Mouse (Mus musculus) midbrain, embryonic 11.5 days (tissue): ENCODE results near the gene Sik3. TPM values are rescaled to one million over a fixed set of nuclear protein-coding genes. Genes with fewer than 3 reads are reported as not detected.

ENCODE experiments used
- ATAC-seq: fragments of 200-750 bp; cut with Nextera tagmentation; 2 replicates; pipeline ENCODE4 v1.8.0; 2017; ENCODE audit warnings: moderate TSS enrichment, moderate library complexity; ENCODE audit not compliant: low FRiP score
- DNase-seq: peaks from one replicate; pipeline ENCODE4 v3.0.0; 2015; ENCODE audit warnings: low spot score; ENCODE audit errors: missing footprints
- H3K27ac ChIP-seq: fragments of 300-500 bp; sonication (generic); 2 replicates; pipeline ENCODE4 v1.5.1; 2014; ENCODE audit warnings: low read depth, low read length
- H3K27me3 ChIP-seq: fragments of 300-500 bp; sonication (generic); 2 replicates; pipeline ENCODE4 v1.6.1; 2014; ENCODE audit warnings: mild to moderate bottlenecking, low read length, moderate library complexity, mixed read lengths; ENCODE audit not compliant: control insufficient read depth, insufficient read depth
- H3K36me3 ChIP-seq: fragments of 300-500 bp; sonication (generic); 2 replicates; pipeline ENCODE4 v1.6.1; 2014; ENCODE audit warnings: mild to moderate bottlenecking, low read length, moderate library complexity, mixed read lengths; ENCODE audit not compliant: control insufficient read depth, insufficient read depth
- H3K4me1 ChIP-seq: fragments of 300-500 bp; sonication (generic); 2 replicates; pipeline ENCODE4 v1.6.1; 2014; ENCODE audit warnings: low read length; ENCODE audit not compliant: control insufficient read depth, insufficient read depth
- H3K4me2 ChIP-seq: fragments of 300-500 bp; sonication (generic); 2 replicates; pipeline ENCODE4 v1.6.1; 2014; ENCODE audit warnings: mild to moderate bottlenecking, moderate library complexity
- H3K4me3 ChIP-seq: fragments of 300-500 bp; sonication (generic); 2 replicates; pipeline ENCODE4 v1.5.1; 2014; ENCODE audit warnings: low read depth, low read length
- H3K9ac ChIP-seq: fragments of 300-500 bp; sonication (generic); 2 replicates; pipeline ENCODE4 v1.6.1; 2014; ENCODE audit warnings: low read length
- H3K9me3 ChIP-seq: fragments of 300-500 bp; sonication (generic); 2 replicates; pipeline ENCODE4 v1.6.1; 2016; ENCODE audit warnings: low read length; ENCODE audit not compliant: control insufficient read depth
- WGBS: fragments of 180-500 bp; shearing (Covaris S2); extraction: QIAGEN DNeasy Blood & Tissue Kit; methylation state at CpG from one replicate; pipeline ENCODE4 v1.1.7; 2014; 5-methylcytosine and 5-hydroxymethylcytosine counted together
- polyA plus RNA-seq: library from polyadenylated mRNA; unstranded; fragments of >200 nt; fragmentation: Nextera tagmentation; extraction: Ambion mirVana; gene quantifications from 2 replicates; pipeline ENCODE4 v1.2.1, GENCODE M21; 2014

Gene Sik3
- polyA plus RNA-seq, 1 experiment from 2014 or later: 8.9 TPM

DNA sequence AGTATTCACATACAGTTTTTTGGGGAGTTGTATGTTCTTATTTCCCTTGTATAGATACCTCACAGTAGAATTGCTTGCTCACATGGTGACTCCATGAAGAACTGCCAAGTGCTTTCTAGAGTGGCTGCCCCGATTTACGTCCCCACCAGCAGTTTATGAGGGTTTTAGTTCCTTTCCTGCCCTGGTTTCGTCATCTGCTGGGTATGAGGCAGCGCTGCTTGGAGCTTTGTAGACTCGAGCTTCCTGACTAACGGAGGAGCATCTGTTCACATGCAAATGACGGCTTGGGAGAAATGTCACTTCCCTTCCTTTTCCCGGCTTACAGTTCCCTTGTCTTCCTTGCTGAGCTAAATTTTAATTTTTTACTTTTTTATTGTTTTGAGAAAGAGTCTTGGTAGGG is 15.4 kb downstream of the Sik3 start:
- no peaks in the 10 kb centered on the region for H3K9me3 ChIP-seq
- no peak for ATAC-seq
- no peaks in the 10 kb centered on the region for H3K27me3 ChIP-seq
- no peak overlapping the region for H3K27ac ChIP-seq
- 35% methylated on average over 8 of the region's 8 CpGs for WGBS
- no peaks in the 10 kb centered on the region for H3K36me3 ChIP-seq
- no peak overlapping the region for H3K9ac ChIP-seq
- no peaks in the 10 kb centered on the region for H3K4me1 ChIP-seq
- H3K4me3 ChIP-seq: no peak overlapping the region
- H3K4me2 ChIP-seq: no peak overlapping the region
- DNase-seq: no peak

DNA sequence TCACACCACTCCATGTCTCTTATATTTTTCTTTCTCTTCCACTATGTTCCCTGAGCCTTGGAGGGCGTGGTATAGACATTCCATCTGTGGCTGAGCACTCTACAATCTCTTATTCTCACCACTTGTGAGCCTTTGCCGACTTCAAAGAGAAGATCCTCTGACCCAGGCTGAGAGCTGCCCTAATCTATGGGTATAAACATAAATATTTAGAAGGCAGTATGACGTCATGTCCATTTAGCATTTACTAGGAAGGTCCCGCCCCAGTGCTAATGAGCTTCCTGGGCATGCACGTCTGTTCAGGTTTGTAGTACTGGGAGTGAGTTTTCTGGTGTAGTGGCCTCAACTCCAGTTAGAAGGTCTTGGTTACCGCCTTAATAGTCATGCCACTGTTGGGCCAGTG is 16.9 kb downstream of the Sik3 start:
- no peaks in the 10 kb centered on the region for H3K36me3 ChIP-seq
- ATAC-seq (no peak), DNase-seq (no peak)
- H3K9ac ChIP-seq: no peak overlapping the region
- WGBS: 85% methylated on average over 6 of the region's 6 CpGs
- no peak overlapping the region for H3K4me3 ChIP-seq
- no peak overlapping the region for H3K4me2 ChIP-seq
- H3K9me3 ChIP-seq: no peaks in the 10 kb centered on the region
- H3K27ac ChIP-seq: no peak overlapping the region
- no peaks in the 10 kb centered on the region for H3K27me3 ChIP-seq
- no peaks in the 10 kb centered on the region for H3K4me1 ChIP-seq

DNA sequence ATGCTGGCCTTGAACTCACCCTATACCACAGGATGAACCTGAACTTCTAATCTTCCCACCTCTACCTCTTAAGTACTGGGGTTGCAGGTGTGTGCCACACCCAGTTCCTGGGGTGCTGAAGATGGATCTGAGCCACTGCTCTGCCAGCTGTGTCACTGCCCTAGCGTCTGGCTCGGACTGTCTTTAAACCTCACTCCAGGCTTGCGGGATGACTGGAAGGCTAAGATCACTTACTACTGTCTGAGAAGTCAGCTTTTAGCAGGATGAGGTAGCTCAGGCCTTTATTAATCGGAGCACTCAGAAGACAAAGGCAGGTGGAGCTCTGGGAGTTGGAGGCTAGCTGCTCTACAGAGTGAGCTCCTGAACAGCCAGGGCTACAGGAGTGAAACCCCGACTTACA is 17.6 kb downstream of the Sik3 start:
- no peaks in the 10 kb centered on the region for H3K9me3 ChIP-seq
- H3K4me1 ChIP-seq: no peaks in the 10 kb centered on the region
- no peak overlapping the region for H3K4me3 ChIP-seq
- no peak overlapping the region for H3K9ac ChIP-seq
- 86% methylated on average over 5 of the region's 5 CpGs for WGBS
- no peak overlapping the region for H3K4me2 ChIP-seq
- no peak for ATAC-seq
- H3K27ac ChIP-seq: no peak overlapping the region
- DNase-seq: no peak
- no peaks in the 10 kb centered on the region for H3K27me3 ChIP-seq
- H3K36me3 ChIP-seq: no peaks in the 10 kb centered on the region

DNA sequence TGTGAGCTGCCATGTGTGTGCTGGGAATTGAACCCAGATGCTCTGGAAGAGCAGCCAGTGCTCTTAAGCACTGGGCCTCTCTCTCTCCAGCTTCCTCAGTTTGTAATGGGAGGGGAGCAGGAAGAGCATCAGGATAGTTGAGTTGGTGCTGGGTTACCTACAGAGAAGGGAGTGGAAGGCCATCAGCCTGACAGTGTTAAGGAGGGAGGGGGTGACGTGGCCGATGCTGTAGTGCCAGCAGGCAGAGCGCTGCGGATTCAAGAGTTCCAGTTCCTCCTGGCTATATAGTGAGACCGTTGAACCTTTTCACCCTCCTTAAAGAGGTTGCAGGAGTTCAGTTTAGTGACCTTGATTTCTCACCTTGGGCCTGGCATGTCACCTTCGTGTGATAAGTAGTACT is 18.3 kb downstream of the Sik3 start:
- DNase-seq (no peak), ATAC-seq (no peak)
- no peaks in the 10 kb centered on the region for H3K9me3 ChIP-seq
- H3K9ac ChIP-seq: no peak overlapping the region
- no peaks in the 10 kb centered on the region for H3K27me3 ChIP-seq
- no peaks in the 10 kb centered on the region for H3K36me3 ChIP-seq
- no peak overlapping the region for H3K27ac ChIP-seq
- H3K4me1 ChIP-seq: no peaks in the 10 kb centered on the region
- no peak overlapping the region for H3K4me2 ChIP-seq
- WGBS: 86% methylated on average over 6 of the region's 6 CpGs
- no peak overlapping the region for H3K4me3 ChIP-seq

DNA sequence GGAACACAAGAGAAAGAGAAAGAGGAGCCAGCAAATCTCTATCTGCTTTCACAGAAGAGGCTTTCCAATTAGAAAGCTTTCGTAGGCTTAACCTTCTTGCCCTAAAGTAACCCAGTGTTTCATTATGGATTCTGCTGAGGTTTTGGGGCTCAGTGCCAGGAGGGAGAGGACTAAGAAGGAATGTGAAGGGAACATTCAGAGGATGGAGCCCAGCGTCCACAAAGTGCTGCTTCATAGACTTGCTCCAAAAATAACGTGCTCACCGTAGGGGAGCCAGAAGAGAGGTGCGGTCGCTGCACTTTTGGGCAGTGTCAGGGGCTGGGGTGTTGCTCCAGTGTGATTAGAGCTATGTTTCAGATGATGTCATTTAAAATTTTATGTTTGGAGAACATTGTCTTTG is 19.6 kb downstream of the Sik3 start:
- no peak overlapping the region for H3K27ac ChIP-seq
- WGBS: 81% methylated on average over 6 of the region's 6 CpGs
- ATAC-seq (no peak), DNase-seq (no peak)
- no peaks in the 10 kb centered on the region for H3K27me3 ChIP-seq
- H3K36me3 ChIP-seq: no peaks in the 10 kb centered on the region
- H3K4me2 ChIP-seq: no peak overlapping the region
- H3K4me1 ChIP-seq: no peaks in the 10 kb centered on the region
- no peaks in the 10 kb centered on the region for H3K9me3 ChIP-seq
- H3K4me3 ChIP-seq: no peak overlapping the region
- no peak overlapping the region for H3K9ac ChIP-seq

DNA sequence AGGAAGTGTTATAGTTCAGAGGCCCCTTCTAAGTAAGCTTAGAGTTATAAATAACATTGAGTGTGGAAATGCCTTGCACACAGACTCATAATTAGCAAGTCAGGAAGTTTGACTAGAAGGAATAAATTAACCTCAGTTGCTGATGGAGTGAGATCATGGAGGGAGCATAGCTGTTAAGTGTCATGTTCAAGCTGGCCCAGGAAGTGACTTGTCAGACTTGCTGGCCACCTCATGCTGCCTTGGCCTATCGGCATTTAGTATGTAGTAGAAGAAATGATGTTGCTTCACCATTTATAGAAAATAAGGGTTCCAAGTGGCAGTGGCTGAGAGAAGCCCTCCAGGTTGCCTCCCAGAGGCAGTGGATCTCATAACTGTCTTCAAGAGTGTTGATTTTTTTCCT is 20.4 kb downstream of the Sik3 start:
- no peak overlapping the region for H3K4me2 ChIP-seq
- no peaks in the 10 kb centered on the region for H3K4me1 ChIP-seq
- H3K27me3 ChIP-seq: no peaks in the 10 kb centered on the region
- no peaks in the 10 kb centered on the region for H3K9me3 ChIP-seq
- DNase-seq (no peak), ATAC-seq (no peak)
- WGBS: 93% methylated on average over 1 of the region's 1 CpGs
- no peak overlapping the region for H3K9ac ChIP-seq
- H3K36me3 ChIP-seq: no peaks in the 10 kb centered on the region
- H3K4me3 ChIP-seq: no peak overlapping the region
- H3K27ac ChIP-seq: no peak overlapping the region

DNA sequence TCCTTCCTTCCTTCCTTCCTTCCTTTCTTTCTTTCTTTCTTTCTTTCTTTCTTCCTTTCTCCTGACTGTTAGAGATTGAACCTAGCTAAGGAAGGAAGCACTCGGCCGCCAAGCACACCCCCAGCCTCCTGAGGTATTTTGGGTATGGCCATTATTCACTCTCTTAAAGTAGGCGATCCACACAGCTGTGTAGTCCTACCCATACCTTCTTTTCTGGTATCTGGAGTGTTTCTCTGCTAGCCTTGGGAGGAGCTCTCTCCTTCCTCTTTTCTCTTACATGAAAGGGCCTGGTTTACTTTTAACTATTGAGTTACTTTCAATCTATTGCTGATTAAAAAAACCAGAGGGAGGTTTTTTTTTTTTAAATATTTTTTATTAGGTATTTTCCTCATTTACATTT is 21.2 kb downstream of the Sik3 start:
- WGBS: 80% methylated on average over 3 of the region's 3 CpGs

DNA sequence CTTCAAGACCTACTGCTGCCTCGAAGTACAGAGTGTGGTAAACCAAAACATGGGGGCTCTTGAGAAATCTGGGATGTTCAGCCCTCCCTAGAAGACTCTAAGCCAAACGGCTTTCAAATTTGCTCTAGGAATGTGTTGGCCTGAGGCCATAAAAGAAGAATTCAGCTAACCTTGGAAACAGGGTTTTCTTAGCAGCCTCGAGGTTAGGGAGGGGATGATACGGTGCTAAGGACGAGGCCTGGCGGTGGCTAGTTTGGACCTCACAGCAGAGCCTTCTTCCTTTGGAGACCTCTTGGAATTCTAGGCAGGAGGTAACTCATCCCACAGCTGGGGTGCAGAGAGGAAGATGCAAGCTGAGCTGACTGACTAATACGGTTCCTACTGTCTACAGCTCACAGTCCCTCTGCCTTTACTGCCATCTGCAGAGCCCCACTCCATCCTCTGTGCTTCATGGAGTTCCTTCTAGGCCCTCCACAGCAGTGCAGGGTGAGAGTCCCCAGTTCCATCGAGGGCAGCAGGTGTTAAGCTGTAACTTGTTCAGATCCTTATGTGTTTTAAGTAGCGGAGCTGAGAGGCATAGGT is 22.8 kb downstream of the Sik3 start:
- Histone ChIP-seq H3K9me3 (no peaks in the 10 kb centered on the region), H3K27me3 (no peaks in the 10 kb centered on the region), H3K36me3 (no peaks in the 10 kb centered on the region), H3K4me1 (no peaks in the 10 kb centered on the region), H3K4me3 (no peak overlapping the region), H3K27ac (no peak overlapping the region), H3K9ac (no peak overlapping the region), H3K4me2 (no peak overlapping the region)
- no peak for ATAC-seq
- peak; percentile 74 for DNase-seq
- WGBS: 88% methylated on average over 9 of the region's 9 CpGs

More for the DNA sequence above, 21.2 kb downstream of the Sik3 start:
- Histone ChIP-seq H3K36me3 (no peaks in the 10 kb centered on the region), H3K4me1 (no peaks in the 10 kb centered on the region), H3K4me2 (no peak overlapping the region), H3K9ac (no peak overlapping the region), H3K9me3 (no peaks in the 10 kb centered on the region), H3K4me3 (no peak overlapping the region), H3K27me3 (no peaks in the 10 kb centered on the region), H3K27ac (no peak overlapping the region)
- no peak for ATAC-seq
- no peak for DNase-seq

DNA sequence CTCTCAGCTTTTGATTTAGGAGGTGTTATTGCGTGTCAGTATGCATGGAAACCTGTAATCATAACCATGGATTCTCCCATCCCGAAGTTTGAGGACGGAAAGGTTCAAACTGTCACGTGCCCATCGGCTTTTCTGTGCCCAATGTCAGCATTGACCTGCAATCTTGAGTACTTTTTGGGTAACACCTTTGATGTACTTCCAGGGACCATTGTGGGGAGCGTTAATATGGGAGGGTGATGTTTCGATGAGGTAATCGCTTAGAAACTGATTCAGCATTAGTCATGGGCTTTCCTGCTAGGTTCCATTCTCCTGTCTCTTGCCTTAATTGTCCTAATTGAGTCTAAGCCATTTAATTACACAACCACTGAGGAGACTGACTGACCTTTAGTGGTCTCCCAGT is 24.3 kb downstream of the Sik3 start:
- Histone ChIP-seq H3K9ac (no peak overlapping the region), H3K4me2 (no peak overlapping the region), H3K27ac (no peak overlapping the region), H3K4me3 (no peak overlapping the region), H3K4me1 (no peaks in the 10 kb centered on the region), H3K27me3 (no peaks in the 10 kb centered on the region), H3K36me3 (no peaks in the 10 kb centered on the region), H3K9me3 (no peaks in the 10 kb centered on the region)
- DNase-seq: peak; percentile 28
- no peak for ATAC-seq
- 97% methylated on average over 8 of the region's 8 CpGs for WGBS

DNA sequence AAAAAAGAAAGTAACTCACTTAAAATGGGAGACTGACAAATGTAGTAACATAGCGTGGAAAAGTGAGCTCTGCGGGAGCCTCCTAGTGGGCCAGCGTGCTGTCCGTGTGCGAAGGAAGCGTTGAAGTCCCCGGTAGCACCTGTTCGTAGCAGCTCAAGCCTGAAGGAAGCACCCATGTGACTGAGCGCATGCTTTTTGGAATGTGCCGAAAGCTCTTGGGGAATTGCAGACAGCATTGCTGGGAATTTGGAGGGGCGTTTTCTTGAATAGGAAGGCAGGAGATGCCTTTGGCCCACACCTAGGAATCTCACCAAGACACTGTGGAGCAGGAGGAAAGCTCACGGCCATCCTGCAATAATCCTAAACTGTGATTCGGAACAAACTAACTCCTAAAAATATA is 26.2 kb downstream of the Sik3 start:
- Histone ChIP-seq H3K9ac (no peak overlapping the region), H3K4me3 (no peak overlapping the region), H3K27ac (no peak overlapping the region), H3K4me2 (no peak overlapping the region), H3K27me3 (no peaks in the 10 kb centered on the region), H3K4me1 (no peaks in the 10 kb centered on the region), H3K9me3 (no peaks in the 10 kb centered on the region), H3K36me3 (no peaks in the 10 kb centered on the region)
- peak; percentile 57 for DNase-seq
- no peak for ATAC-seq
- 97% methylated on average over 13 of the region's 13 CpGs for whole genome bisulfite sequencing
